Mouse (Mus musculus): ENCODE data around the gene Kcnab3. TPM values are rescaled to one million over a fixed set of nuclear protein-coding genes. Genes with fewer than 3 reads are reported as not detected.
"Not testable (repeated sequence)": the region's sequence is repeated elsewhere in the genome, so short reads cannot be mapped to it uniquely, and the experiment has no call there.

Kcnab3 gene
- polyA plus RNA-seq, 1 experiment from 2014 or later, result 0.93 TPM

GRCm38 (mm10) chr11:69302817-69303216 is 23.2 kb upstream of the Kcnab3 start:
- H3K36me3 ChIP-seq (ENCODE audit: insufficient read depth, low read length), result no peaks in the 10 kb centered on the region
- ATAC-seq (no peak), DNase-seq (ENCODE audit: low spot score) (no peak)
- no peaks in the 10 kb centered on the region for H3K27me3 ChIP-seq (replicated peaks; ENCODE audit: insufficient read depth, low read length)
- no peak overlapping the region for H3K27ac ChIP-seq (ENCODE audit: low read length)
- no peak for TF ChIP-seq EP300 (IDR thresholded peaks at IDR 0.05)
- TF ChIP-seq CTCF (IDR thresholded peaks at IDR 0.05), result no peak
- no peak overlapping the region for H3K4me2 ChIP-seq (replicated peaks; ENCODE audit: low read depth, low read length)
- no peaks in the 10 kb centered on the region for H3K4me1 ChIP-seq (ENCODE audit: insufficient read depth, low read depth, low read length)
- no peaks in the 10 kb centered on the region for H3K9me3 ChIP-seq (ENCODE audit: low read length)
- no peak overlapping the region for H3K4me3 ChIP-seq (ENCODE audit: low read depth, low read length)
- H3K9ac ChIP-seq (replicated peaks; ENCODE audit: low read depth), result no peak overlapping the region
- 77% methylated on average over 7 of the region's 7 CpGs for WGBS

- 84% methylated on average over 9 of the region's 9 CpGs for WGBS
- no peaks in the 10 kb centered on the region for H3K36me3 ChIP-seq (ENCODE audit: insufficient read depth, low read length)
- no peak for DNase-seq (ENCODE audit: low spot score)
- H3K9me3 ChIP-seq (ENCODE audit: low read length), result no peaks in the 10 kb centered on the region
- no peaks in the 10 kb centered on the region for H3K27me3 ChIP-seq (replicated peaks; ENCODE audit: insufficient read depth, low read length)
- no peak for ATAC-seq
- no peak overlapping the region for H3K27ac ChIP-seq (ENCODE audit: low read length)
- no peak for TF ChIP-seq CTCF (IDR thresholded peaks at IDR 0.05)
- H3K9ac ChIP-seq (replicated peaks; ENCODE audit: low read depth), result no peak overlapping the region
- no peaks in the 10 kb centered on the region for H3K4me1 ChIP-seq (ENCODE audit: insufficient read depth, low read depth, low read length)
- no peak overlapping the region for H3K4me3 ChIP-seq (ENCODE audit: low read depth, low read length)
- H3K4me2 ChIP-seq (replicated peaks; ENCODE audit: low read depth, low read length), result no peak overlapping the region
Measured at GRCm38 (mm10) chr11:69305291-69305690, 20.8 kb upstream of the Kcnab3 start.

- WGBS, result 98% methylated on average over 2 of the region's 2 CpGs
Measured at GRCm38 (mm10) chr11:69306039-69306438, 20.0 kb upstream of the Kcnab3 start.

GRCm38 (mm10) chr11:69311266-69311665 is 14.8 kb upstream of the Kcnab3 start:
- H3K4me2 ChIP-seq (replicated peaks; ENCODE audit: low read depth, low read length), result no peak overlapping the region
- DNase-seq (ENCODE audit: low spot score) (no peak), ATAC-seq (no peak)
- no peak overlapping the region for H3K27ac ChIP-seq (ENCODE audit: low read length)
- H3K27me3 ChIP-seq (replicated peaks; ENCODE audit: insufficient read depth, low read length), result no peaks in the 10 kb centered on the region
- no peak overlapping the region for H3K9ac ChIP-seq (replicated peaks; ENCODE audit: low read depth)
- no peak overlapping the region for H3K4me3 ChIP-seq (ENCODE audit: low read depth, low read length)
- TF ChIP-seq EP300 (IDR thresholded peaks at IDR 0.05) (no peak), CTCF (IDR thresholded peaks at IDR 0.05) (no peak)
- WGBS, result 81% methylated on average over 7 of the region's 7 CpGs
- H3K4me1 ChIP-seq (ENCODE audit: insufficient read depth, low read depth, low read length), result no peaks in the 10 kb centered on the region
- H3K36me3 ChIP-seq (ENCODE audit: insufficient read depth, low read length), result no peaks in the 10 kb centered on the region
- H3K9me3 ChIP-seq (ENCODE audit: low read length), result no peaks in the 10 kb centered on the region

More at GRCm38 (mm10) chr11:69306039-69306438, 20.0 kb upstream of the Kcnab3 start:
- no peak overlapping the region for H3K4me2 ChIP-seq (replicated peaks; ENCODE audit: low read depth, low read length)
- DNase-seq (ENCODE audit: low spot score), result no peak
- H3K9ac ChIP-seq (replicated peaks; ENCODE audit: low read depth), result no peak overlapping the region
- TF ChIP-seq CTCF (IDR thresholded peaks at IDR 0.05), result no peak
- H3K27me3 ChIP-seq (replicated peaks; ENCODE audit: insufficient read depth, low read length), result no peaks in the 10 kb centered on the region
- H3K36me3 ChIP-seq (ENCODE audit: insufficient read depth, low read length), result no peaks in the 10 kb centered on the region
- ATAC-seq, result no peak
- H3K27ac ChIP-seq (ENCODE audit: low read length), result no peak overlapping the region
- H3K4me1 ChIP-seq (ENCODE audit: insufficient read depth, low read depth, low read length), result no peaks in the 10 kb centered on the region
- H3K9me3 ChIP-seq (ENCODE audit: low read length), result no peaks in the 10 kb centered on the region
- no peak overlapping the region for H3K4me3 ChIP-seq (ENCODE audit: low read depth, low read length)

- TF ChIP-seq CTCF (IDR thresholded peaks at IDR 0.05) (no peak), EP300 (IDR thresholded peaks at IDR 0.05) (no peak)
- Histone ChIP-seq H3K4me1 (ENCODE audit: insufficient read depth, low read depth, low read length) (no peaks in the 10 kb centered on the region), H3K27me3 (replicated peaks; ENCODE audit: insufficient read depth, low read length) (no peaks in the 10 kb centered on the region), H3K4me3 (ENCODE audit: low read depth, low read length) (no peak overlapping the region), H3K9ac (replicated peaks; ENCODE audit: low read depth) (no peak overlapping the region), H3K27ac (ENCODE audit: low read length) (no peak overlapping the region), H3K9me3 (ENCODE audit: low read length) (no peaks in the 10 kb centered on the region), H3K4me2 (replicated peaks; ENCODE audit: low read depth, low read length) (no peak overlapping the region), H3K36me3 (ENCODE audit: insufficient read depth, low read length) (no peaks in the 10 kb centered on the region)
- WGBS, result 95% methylated on average over 6 of the region's 6 CpGs
- no peak for ATAC-seq
- no peak for DNase-seq (ENCODE audit: low spot score)
Measured at GRCm38 (mm10) chr11:69316361-69316760, 9.7 kb upstream of the Kcnab3 start.

- not testable (repeated sequence) for H3K9me3 ChIP-seq (ENCODE audit: low read length); H3K9ac ChIP-seq (replicated peaks; ENCODE audit: low read depth); H3K27ac ChIP-seq (ENCODE audit: low read length); H3K4me1 ChIP-seq (ENCODE audit: insufficient read depth, low read depth, low read length); ATAC-seq; H3K36me3 ChIP-seq (ENCODE audit: insufficient read depth, low read length); H3K4me3 ChIP-seq (ENCODE audit: low read depth, low read length); H3K27me3 ChIP-seq (replicated peaks; ENCODE audit: insufficient read depth, low read length); H3K4me2 ChIP-seq (replicated peaks; ENCODE audit: low read depth, low read length); DNase-seq (ENCODE audit: low spot score)
- WGBS, result 89% methylated on average over 3 of the region's 3 CpGs
Measured at GRCm38 (mm10) chr11:69318000-69318399, 8.1 kb upstream of the Kcnab3 start.

- H3K4me1 ChIP-seq (ENCODE audit: insufficient read depth, low read depth, low read length), result peaks cover 18% of the 10 kb centered on the region
- H3K27me3 ChIP-seq (replicated peaks; ENCODE audit: insufficient read depth, low read length), result no peaks in the 10 kb centered on the region
- no peak for ATAC-seq
- 90% methylated on average over 6 of the region's 6 CpGs for WGBS
- no peaks in the 10 kb centered on the region for H3K36me3 ChIP-seq (ENCODE audit: insufficient read depth, low read length)
- no peaks in the 10 kb centered on the region for H3K9me3 ChIP-seq (ENCODE audit: low read length)
- no peak for DNase-seq (ENCODE audit: low spot score)
- TF ChIP-seq EP300 (IDR thresholded peaks at IDR 0.05), result no peak
- no peak for TF ChIP-seq CTCF (IDR thresholded peaks at IDR 0.05)
- no peak overlapping the region for H3K27ac ChIP-seq (ENCODE audit: low read length)
- no peak overlapping the region for H3K9ac ChIP-seq (replicated peaks; ENCODE audit: low read depth)
- no peak overlapping the region for H3K4me3 ChIP-seq (ENCODE audit: low read depth, low read length)
- H3K4me2 ChIP-seq (replicated peaks; ENCODE audit: low read depth, low read length), result no peak overlapping the region
Measured at GRCm38 (mm10) chr11:69321580-69321979, 4.5 kb upstream of the Kcnab3 start.
